Mouse (Mus musculus) heart, postnatal 0 days (tissue): Measurements from ENCODE around the gene Enkd1.

Experiments
- CTCF ChIP-seq: IDR thresholded peaks from 2 replicates; pipeline ENCODE4 v1.5.1; 2016; ENCODE audit warnings: antibody characterized with exemption, control low read depth, low read depth
- EP300 ChIP-seq: IDR thresholded peaks from 2 replicates; pipeline ENCODE4 v1.6.1; 2016; ENCODE audit warnings: antibody characterized with exemption, low read depth

GRCm38 (mm10) chr8:105715042-105715441 is 7.0 kb upstream of the Enkd1 start:
- no peak for TF ChIP-seq CTCF
- 0 out of 2 replicates have a peak, but pooled peaks have one; percentile 17 for TF ChIP-seq EP300
